Mouse (Mus musculus): ENCODE measurements at regions not wholly inside any gene's neighbourhood (a gene's known extent, or its start where the extent isn't known, plus 50 kb on each side); places are given as distances from the start of the nearest gene placed in this dataset.
"Not testable (repeated sequence)": the region's sequence is repeated elsewhere in the genome, so short reads cannot be mapped to it uniquely, and the experiment has no call there.

DNA sequence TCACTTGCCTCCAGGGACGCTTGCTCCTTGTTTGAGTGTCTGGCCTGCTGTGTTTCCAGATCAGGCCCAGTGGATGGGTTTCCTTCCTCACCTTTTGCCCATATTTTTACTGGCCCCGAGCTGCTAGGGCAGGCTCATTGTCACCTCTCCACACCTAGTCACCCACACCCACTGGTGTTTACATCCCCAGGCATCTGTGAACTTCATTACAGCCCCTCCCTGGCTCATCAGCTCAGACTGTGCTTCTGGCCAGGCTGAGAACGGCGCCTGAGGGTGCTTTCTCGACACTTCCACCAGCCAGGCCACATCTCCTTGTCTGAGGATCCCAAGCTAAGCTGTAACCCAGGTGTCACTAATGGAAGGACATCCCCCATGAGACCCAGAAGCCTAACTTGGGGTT, 129.8 kb upstream of the Klf4 start:
- H3K4me3 ChIP-seq = no peak overlapping the region
- intact Hi-C loops (cut with DNase I) = loop anchor here (5.0 kb wide), 1 partner anchor 265 kb away; no protein-coding TSS in a partner anchor
- DNase-seq (ENCODE audit: extremely low spot score in 1 of 2, low spot score in 2 of 2) = no peak
- no peak overlapping the region for H3K27ac ChIP-seq
- no peak for TF ChIP-seq CTCF (IDR thresholded peaks at IDR 0.05)

GRCm38 (mm10) chr4:55658904-55659303, 126.6 kb upstream of the Klf4 start:
- DNase-seq (ENCODE audit: extremely low spot score in 1 of 2, low spot score in 2 of 2) = no peak
- Histone ChIP-seq H3K4me3 (no peak overlapping the region), H3K27ac (no peak overlapping the region)
- intact Hi-C loops (cut with DNase I) = loop anchor here (10.0 kb wide), 1 partner anchor 836 kb away; no protein-coding TSS in a partner anchor
- TF ChIP-seq CTCF (IDR thresholded peaks at IDR 0.05) = no peak

GRCm38 (mm10) chr4:55655329-55655728, 123.1 kb upstream of the Klf4 start:
- no peak for TF ChIP-seq CTCF (IDR thresholded peaks at IDR 0.05)
- intact Hi-C loops (cut with DNase I) = loop anchor here (10.0 kb wide), 1 partner anchor 839 kb away; no protein-coding TSS in a partner anchor
- DNase-seq (ENCODE audit: extremely low spot score in 1 of 2, low spot score in 2 of 2) = no peak
- Histone ChIP-seq H3K4me3 (no peak overlapping the region), H3K27ac (no peak overlapping the region)

GRCm38 (mm10) chr4:55652628-55653027, 120.4 kb upstream of the Klf4 start:
- intact Hi-C loops (cut with DNase I) = loop anchor here (10.0 kb wide), 1 partner anchor 842 kb away; no protein-coding TSS in a partner anchor
- peak overlapping the region; percentile 98; the same call in 1 of the 2 replicates for H3K27ac ChIP-seq
- no peak for TF ChIP-seq CTCF (IDR thresholded peaks at IDR 0.05)

GRCm38 (mm10) chr4:55651811-55652410, 119.6 kb upstream of the Klf4 start:
- Histone ChIP-seq H3K4me3 (peak overlapping the region; percentile 73), H3K27ac (peak overlapping the region; percentile 98)
- TF ChIP-seq CTCF (IDR thresholded peaks at IDR 0.05) = peak; percentile 43
- no peak for DNase-seq (ENCODE audit: extremely low spot score in 1 of 2, low spot score in 2 of 2)
- intact Hi-C loops (cut with DNase I) = loop anchor here (1.0 to 10.0 kb wide), 3 partner anchors 47 to 843 kb away; no protein-coding TSS in a partner anchor

More at GRCm38 (mm10) chr4:55652628-55653027, 120.4 kb upstream of the Klf4 start:
- DNase-seq (ENCODE audit: extremely low spot score in 1 of 2, low spot score in 2 of 2) = no peak
- no peak overlapping the region for H3K4me3 ChIP-seq

- intact Hi-C loops (cut with DNase I) = loop anchor here (1.0 to 10.0 kb wide), 3 partner anchors 48 to 844 kb away; no protein-coding TSS in a partner anchor
- Histone ChIP-seq H3K27ac (peak overlapping the region; percentile 98), H3K4me3 (peak overlapping the region; percentile 73)
- DNase-seq (ENCODE audit: extremely low spot score in 1 of 2, low spot score in 2 of 2) = peak; percentile 78
- TF ChIP-seq CTCF (IDR thresholded peaks at IDR 0.05) = peak; percentile 57
Observed at GRCm38 (mm10) chr4:55651051-55651763, 118.9 kb upstream of the Klf4 start.

DNA sequence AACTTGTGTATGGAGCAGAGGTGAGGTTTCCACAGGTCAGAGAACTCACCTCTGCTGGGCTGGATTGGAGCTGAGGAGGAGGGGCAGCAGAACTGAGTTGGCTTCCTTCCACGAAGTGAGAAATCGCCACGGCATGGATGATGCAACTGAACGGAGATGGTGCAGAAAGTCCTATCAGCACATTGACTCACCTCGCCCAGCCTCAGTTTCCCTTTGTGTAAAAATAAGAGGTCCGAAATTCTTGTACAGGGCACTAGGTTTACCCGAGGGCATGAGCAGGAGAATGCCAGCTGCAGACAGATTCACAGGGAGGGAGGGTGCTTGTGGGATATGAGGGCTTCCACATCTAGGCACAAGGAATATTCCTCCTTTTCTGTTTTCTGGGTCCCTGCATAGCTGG, 117.9 kb upstream of the Klf4 start:
- H3K27ac ChIP-seq = peak overlapping the region; percentile 98; the same call in 1 of the 2 replicates
- intact Hi-C loops (cut with DNase I) = loop anchor here (2.0 to 10.0 kb wide), 2 partner anchors 49 to 845 kb away; no protein-coding TSS in a partner anchor

DNA sequence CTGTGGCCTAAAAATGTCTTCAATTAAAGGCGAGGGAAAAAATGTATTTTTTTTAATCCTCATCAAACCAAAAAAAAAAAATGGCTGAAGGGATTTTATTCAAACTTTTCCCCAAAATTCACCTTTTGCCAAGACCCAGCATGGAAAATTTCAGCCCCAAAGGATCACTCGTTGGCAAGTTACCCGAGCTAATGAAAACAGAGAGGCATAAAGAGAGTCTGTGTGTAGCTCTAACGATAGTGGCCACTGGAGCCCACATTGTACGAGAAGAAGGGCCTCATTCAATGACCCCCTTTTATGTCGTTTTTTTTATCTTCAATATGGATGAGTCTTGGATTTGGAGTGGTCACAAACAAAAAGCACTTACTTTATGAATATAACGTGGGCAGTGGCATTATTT, 116.1 kb upstream of the Klf4 start:
- Histone ChIP-seq H3K27ac (no peak overlapping the region), H3K4me3 (no peak overlapping the region)
- DNase-seq (ENCODE audit: extremely low spot score in 1 of 2, low spot score in 2 of 2) = no peak
- no peak for TF ChIP-seq CTCF (IDR thresholded peaks at IDR 0.05)
- intact Hi-C loops (cut with DNase I) = no loop called here

More for the DNA sequence above, 117.9 kb upstream of the Klf4 start:
- no peak overlapping the region for H3K4me3 ChIP-seq
- no peak for DNase-seq (ENCODE audit: extremely low spot score in 1 of 2, low spot score in 2 of 2)
- TF ChIP-seq CTCF (IDR thresholded peaks at IDR 0.05) = no peak

DNA sequence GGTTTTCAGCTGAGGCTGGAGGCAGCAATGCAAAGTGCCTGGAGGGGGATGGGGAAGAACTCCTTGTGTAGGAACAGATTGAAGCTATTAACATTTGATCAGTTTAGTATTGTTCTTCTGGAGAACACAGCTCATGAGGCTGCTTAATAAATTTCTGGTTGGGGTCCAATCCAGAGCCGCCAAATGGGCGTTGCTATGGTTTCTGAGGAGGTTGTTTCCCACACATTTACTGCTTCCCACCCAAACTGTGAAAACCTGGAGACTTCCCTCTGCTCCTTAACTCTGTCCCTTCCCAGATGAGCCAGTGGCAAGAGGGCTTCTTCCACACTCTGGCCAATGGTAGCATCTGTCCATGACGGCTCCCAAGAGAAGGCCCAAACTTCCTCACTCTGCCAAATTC, 113.2 kb upstream of the Klf4 start:
- TF ChIP-seq CTCF (IDR thresholded peaks at IDR 0.05) = no peak
- no peak overlapping the region for H3K4me3 ChIP-seq
- DNase-seq (ENCODE audit: extremely low spot score in 1 of 2, low spot score in 2 of 2) = no peak
- intact Hi-C loops (cut with DNase I) = no loop called here
- no peak overlapping the region for H3K27ac ChIP-seq

DNA sequence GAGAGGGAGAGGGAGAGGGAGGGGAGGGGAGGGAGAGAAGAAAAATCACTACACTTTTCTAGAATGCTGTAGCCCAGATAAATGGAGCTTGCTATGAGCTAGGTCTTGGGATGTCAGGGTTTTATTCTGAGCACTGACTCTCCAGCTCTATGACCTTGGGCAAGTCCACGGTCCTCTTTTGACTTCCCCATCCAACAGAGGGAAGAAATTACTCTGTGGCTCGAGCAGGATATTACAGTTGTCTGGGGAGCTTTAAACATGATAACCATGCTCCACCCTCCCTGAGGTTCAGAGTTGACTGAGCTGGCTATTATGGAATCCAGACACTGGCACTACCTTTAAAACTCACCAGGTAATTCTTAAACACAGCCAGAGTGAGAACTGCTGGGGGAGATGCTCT, 112.6 kb upstream of the Klf4 start:
- Histone ChIP-seq H3K27ac (no peak overlapping the region), H3K4me3 (no peak overlapping the region)
- no peak for TF ChIP-seq CTCF (IDR thresholded peaks at IDR 0.05)
- no peak for DNase-seq (ENCODE audit: extremely low spot score in 1 of 2, low spot score in 2 of 2)
- intact Hi-C loops (cut with DNase I) = no loop called here

DNA sequence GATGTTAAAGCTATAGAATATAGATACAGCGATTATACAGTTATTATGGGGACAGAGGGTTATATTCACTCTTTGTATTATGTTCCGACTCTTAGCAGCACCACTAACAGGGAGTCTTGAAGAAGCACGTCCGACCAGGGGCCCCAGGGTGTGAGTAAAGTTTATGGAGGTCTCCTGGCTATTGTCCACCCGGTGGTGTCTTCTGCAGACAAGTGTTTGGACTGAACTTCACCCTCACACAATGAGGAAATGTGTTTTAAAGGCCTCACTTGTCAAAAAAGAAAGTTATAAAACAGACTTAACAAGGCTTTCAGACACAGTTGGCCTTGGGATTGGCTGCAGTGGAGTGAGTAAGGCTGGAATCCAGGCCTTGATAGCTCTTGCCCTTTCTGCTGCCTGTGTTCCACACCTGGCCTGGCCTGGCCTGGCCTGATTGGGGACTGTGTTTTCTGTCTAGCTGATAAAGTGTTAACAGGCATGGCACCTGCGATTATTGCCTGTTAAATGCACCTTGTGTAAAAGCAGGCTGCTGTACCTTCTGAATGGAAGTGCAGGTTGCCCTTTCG, 102.8 kb upstream of the Klf4 start:
- intact Hi-C loops (cut with DNase I) = no loop called here
- no peak for DNase-seq (ENCODE audit: extremely low spot score in 1 of 2, low spot score in 2 of 2)
- Histone ChIP-seq H3K4me3 (no peak overlapping the region), H3K27ac (no peak overlapping the region)
- TF ChIP-seq CTCF (IDR thresholded peaks at IDR 0.05) = no peak

GRCm38 (mm10) chr4:55631157-55631556, 98.9 kb upstream of the Klf4 start:
- no peak for DNase-seq (ENCODE audit: extremely low spot score in 1 of 2, low spot score in 2 of 2)
- Histone ChIP-seq H3K27ac (no peak overlapping the region), H3K4me3 (no peak overlapping the region)
- intact Hi-C loops (cut with DNase I) = no loop called here
- TF ChIP-seq CTCF (IDR thresholded peaks at IDR 0.05) = no peak

DNA sequence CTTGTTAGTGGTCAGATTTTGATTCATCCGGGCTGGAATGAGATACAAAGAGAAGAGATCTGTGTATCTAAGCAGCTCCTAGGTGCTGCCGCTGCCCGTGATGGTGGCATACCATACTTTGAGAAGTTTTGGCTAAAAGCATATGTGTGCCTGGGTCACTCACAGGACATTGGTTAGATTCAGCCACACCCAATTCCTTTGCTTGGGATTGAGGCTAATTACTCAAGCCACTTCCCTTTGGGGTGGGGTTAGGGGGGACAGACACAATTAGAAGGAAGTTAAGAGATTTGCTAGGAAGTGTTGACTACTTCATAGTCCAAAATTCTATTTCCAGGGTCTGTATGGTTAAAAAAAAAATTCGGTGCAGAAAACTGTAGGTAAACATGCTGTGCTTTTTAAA, 97.9 kb upstream of the Klf4 start:
- intact Hi-C loops (cut with DNase I); H3K4me3 ChIP-seq; DNase-seq (ENCODE audit: extremely low spot score in 1 of 2, low spot score in 2 of 2); H3K27ac ChIP-seq: not testable (repeated sequence)
